Mouse (Mus musculus): ENCODE measurements around the gene Cdadc1.
"Not testable (repeated sequence)": the region's sequence is repeated elsewhere in the genome, so short reads cannot be mapped to it uniquely, and the experiment has no call there.

Gene Cdadc1

DNA sequence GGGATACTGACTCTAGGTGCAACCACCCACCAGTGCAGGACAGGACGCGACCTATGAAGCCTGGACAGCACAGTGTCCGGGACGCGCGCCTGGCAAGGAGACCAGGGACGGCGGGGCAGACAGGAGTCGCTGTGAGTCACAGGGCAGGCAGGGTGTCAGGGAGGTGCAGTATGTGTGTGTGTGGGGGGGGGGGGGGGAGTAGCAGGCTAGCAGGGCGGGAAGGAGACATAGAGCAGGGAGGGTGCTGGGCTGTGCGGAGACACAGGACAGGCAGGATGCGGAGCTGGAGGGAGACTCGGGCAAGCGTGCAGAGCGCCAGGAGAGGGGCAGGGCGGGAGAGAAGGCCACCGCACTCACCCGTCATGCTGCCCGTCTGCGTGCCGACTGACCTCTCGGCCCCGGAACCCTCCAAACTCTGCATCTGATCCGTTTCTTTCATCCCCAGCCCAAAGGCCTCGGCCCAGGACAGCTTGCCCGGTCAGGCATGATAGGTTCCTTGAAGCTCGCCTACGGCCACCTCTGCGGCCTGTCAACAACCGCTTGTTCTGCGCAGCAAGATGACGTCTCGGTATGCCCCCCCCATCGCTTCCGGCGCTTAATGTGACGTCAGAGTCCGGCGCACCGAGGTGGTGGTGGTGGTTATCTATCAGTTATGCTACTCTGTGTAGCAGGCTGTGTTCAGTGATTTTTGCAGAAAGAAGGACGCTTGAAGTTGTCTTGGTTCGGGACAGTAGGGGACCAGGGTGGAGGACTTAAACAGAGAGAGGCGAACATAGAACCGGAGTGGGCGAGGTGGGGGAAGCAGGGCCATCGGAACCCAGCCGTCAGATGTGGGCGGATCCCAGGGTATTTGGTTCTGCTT lies at the start of gene Cdadc1:
TSS of gene Cdadc1 (minus strand) at position 562 of the 862 bp plus-strand sequence.
- DNase-seq (ENCODE audit: low spot score in 2 of 2), result peak; percentile 97 to 99

DNA sequence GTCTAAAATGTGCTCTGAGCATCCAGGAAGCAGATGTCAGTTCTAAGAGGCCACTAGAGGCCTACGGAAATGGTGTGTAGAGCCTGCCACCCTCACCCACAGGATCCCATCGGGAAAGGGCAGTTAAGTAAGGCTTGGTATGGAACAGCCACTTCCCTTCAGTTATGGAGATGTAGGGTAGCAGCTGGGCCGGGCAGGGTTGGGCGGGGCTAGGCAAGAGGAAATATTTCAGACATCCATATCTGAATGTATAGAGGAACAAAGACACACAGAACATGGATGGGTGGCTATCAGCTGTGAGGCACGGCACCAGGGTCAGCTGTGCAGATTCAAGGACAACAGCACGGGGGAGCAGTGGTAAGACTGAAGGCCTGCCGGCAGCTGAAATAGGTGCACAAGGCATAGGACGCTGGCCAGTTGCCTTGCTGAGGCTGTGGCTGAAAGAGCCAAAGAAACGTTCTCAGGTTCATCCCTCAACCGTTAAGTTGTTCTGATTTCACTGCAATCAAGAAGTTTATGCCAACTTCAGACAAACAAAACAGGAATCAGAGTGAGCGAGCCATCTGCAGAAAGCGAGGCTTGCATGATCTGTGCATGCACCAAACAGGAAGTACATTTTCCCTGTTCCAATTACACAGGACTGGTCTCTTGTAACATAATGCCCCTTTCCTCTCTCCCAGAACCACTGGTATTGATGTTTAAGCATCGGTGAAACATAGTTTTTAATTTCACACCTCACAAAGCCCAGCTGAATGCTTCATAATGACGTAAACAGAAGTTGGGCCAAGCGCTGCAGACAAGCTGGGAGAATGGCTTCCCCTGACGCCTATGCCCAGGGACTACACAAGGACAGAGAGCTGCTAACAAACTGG lies 49.3 kb upstream of the Cdadc1 start:
- DNase-seq (ENCODE audit: low spot score in 2 of 2), result no peak

DNA sequence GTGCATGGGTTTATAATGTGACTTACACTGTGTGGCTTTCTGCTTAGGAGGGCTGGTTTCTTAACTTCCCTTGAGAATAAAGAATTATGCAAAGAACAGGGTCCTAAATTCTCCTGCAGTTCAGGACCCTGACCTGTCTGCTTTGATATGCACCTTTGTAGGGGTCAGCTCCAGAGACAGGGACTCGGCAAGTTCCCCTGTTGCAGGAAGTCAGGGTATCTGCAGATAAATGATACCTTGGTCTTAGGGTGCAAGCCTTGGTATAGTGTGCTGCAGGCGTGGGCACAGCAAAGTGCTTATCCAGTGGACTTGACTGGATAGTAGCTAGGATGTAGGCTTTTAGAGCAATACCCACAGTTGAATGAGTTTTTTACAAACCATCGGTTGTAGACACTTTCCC lies 47.1 kb upstream of the Cdadc1 start:
- no peak for DNase-seq (ENCODE audit: low spot score in 2 of 2)

DNA sequence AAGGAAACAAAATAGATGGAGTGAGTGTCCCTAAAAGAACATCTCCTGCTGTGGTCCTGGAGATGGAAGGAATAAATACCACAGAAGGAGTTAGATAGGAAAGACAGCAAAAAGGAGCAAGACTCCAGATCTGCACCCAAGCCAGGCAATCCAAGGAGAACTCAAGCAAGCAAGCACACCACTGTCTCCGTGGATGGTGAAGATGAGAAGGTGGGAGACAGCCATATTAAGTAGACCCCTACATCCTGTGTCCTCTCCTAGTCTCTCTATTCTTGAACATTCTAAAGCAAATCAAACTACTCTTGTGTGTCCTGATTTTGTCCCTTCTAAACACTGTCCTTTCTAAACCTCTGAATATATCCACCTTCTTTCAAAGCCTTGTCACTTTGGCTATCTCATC lies 46.4 kb upstream of the Cdadc1 start:
- DNase-seq (ENCODE audit: low spot score in 2 of 2), result no peak

DNA sequence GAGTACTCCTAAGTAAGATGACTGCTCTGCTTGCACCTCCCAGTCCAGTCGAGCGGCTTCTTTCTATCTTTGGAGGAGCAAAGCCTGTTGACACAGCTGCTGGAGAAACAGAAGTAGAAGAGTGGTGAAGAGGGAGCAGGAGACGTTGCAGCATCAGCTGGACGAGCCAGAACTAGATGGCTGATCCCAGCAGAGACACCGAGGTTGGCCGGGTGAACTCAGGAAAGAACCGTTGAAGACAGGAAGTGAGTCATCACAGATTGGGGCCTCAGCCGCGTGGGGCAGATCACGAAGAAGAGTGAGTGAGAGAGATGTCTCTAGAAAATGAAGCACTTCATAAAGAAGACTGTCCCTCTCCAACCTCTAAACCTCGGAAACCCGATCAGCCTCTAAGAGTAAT lies 45.8 kb upstream of the Cdadc1 start:
- DNase-seq (ENCODE audit: low spot score in 2 of 2), result no peak

DNA sequence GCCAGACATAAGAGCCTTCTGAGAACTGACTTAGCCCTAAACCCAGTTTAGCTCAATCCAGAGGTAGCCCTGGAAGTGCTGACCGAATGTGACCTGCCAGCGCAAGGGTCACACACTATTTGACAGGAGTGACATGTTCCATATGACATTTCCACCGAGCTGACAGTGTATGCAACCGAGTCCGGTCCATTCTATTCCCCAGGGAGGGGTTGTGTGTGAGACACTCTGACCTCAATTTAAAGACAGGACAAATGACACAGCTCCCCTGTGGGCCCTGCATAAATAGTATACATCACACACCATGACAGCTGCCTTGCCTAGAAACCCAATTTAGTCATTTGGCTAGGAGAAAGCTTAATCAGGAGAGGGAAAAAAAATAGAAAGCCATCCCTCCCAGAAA lies 44.1 kb upstream of the Cdadc1 start:
- no peak for DNase-seq (ENCODE audit: low spot score in 2 of 2)

DNA sequence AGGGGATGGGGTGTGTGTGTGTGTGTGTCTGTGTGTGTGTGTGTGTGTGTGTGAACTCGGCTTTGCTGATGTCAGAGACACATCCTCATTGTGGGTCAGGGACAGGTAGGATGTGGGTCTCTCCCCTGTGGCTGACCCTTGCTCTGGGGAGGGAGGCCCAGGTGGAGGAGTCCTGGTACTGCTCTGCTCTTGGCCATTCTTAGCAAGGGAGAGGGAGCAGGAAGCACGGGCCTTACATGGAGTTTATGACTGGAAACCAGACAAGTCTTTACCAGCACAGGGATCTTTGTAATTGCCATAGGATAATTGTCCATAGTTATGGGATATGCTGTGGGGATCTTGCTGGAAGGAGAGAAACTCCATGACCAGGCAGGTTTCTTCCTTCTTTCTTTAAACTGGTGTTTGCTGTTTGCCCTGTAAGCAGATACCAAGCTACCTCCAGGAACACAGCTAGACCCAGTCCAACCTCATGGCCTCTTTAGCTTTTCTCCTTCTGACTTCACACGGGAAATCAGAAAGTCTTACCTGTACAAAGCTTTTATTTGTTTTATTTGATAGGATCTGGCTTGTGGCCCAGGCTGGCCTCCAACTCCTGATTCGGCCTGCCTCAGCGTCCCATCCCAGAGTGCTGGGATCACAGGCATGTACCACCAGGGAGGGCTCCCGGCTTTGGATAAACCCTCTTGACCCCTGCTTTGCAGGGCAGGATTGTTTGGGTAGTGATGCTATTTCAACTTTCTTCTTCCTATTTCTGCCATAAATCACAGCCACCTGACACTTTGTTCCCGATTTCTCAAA lies 41.3 kb upstream of the Cdadc1 start:
- DNase-seq (ENCODE audit: low spot score in 2 of 2), result no peak

DNA sequence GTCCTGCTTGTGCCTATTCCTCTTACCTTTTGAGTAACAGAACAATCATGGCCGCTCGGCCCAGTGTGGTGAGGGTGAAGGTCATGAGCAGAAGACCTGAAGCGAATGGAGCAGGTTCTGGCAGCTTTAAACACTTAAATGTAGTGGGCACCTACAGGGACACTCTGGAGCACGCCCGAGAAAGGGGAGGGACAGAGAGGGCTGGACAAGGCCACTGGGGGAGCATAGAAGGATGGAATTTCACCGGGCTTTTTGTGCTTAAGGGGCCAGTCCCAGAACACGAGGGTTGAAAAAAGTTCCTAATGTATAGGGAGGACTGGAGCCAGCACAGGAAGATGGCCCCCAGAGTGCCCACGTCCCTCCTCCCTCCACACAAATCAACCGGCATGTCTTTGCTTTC lies 36.2 kb upstream of the Cdadc1 start:
- DNase-seq (ENCODE audit: low spot score in 2 of 2), result no peak

DNA sequence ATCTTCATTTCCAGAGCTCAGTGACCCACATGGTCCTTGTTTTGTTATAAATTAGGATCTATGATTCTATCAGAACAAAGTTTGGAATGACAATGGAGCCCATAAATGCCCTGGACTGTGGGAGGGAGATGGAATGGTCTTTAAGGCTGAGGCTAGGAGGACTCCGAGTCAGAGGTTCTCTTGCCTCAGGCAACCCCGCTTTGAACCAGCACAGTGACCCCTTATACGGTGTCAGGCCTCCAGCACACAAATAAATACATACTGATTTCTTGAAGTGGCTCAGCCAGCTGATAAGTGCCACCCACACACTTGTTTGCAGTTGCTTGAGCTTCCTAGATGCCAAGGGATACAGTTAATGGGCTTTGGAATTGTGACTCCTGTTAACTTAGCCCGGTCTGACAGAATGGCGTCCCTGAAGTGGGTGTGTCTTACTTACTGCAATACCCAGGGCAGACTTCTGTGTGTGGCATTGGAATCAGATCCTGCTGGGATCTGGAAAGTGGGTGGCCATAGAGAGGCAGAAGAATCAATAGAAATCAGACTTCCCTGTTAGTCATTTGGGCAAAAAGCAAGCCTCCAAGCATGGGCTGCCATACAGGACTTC lies 35.6 kb upstream of the Cdadc1 start:
- DNase-seq (ENCODE audit: low spot score in 2 of 2), result no peak

DNA sequence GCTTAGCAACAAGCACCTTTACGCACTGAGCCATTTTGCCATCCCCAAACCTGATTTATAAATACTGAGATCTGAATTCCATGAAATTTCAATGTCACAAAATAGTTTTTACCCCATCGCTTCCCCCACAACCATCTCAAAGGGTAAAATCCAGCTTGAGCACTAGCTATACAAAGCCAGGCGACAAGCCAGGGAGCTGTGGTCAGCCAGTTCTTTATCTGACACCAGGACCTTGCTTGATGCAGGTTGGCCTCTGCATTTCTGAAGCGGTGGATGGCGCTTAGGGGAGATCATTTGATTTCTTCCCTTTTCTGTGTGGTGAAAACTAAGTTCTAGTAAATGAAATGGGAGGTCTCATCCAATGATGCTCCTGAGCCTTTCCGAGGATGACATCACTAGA lies 34.3 kb upstream of the Cdadc1 start:
- no peak for DNase-seq (ENCODE audit: low spot score in 2 of 2)

DNA sequence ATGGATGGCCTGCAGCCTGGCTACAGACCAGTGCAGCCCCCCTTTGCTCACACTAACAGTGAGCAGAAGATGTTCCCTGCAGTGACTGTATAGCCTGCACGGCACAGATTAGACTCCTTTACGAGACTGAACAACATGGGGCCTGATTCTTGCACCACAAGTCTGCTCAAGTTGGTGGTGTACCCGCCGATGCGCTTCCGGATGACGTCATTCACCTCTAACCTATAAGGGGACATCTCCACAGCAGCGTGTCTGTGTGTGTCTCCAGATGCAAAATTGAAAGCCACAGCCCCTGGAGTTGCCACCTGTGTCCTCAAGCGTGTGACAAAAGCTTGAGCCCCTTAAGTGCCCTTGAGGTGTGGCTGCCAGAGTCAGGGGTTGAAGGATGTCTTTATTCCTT lies 32.3 kb upstream of the Cdadc1 start:
- DNase-seq (ENCODE audit: low spot score in 2 of 2), result no peak

DNA sequence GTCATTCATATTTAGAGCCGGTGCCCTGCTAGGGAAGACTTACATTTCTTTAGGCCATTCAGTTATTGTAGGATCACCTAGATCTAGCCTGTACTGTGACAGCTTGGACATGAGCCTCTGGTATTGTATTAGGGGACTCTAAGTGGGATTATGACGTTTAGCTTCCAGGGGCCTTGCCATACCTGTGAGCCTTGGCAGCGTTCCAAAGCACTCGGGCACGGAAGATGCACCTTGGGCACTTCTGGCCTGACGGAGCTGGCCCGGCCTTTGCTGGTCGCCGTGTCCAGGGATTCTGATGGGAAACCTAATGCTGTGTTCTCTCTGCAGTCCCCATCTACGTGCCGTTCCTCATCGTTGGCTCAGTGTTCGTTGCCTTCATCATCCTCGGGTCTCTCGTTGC lies 31.5 kb upstream of the Cdadc1 start:
- DNase-seq (ENCODE audit: low spot score in 2 of 2), result no peak

DNA sequence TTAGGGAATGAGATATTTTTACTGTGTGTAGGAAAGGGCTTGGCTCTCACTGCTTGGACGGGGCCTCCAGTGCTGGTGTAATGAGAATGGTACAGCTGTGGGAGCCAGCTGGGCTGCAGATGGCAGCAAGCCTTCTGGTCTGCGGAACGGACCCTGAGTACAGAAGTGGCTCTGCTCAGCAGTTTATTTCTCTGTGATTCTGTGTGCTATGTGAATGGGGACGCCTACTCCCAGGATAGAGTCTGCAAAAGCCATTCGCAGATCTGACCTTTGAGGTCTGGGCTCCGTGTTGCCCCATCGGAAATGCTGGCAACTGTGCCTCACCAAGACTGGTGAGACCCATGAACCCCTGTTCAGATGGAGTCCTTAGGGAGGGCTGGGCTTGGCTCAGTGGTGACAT lies 30.1 kb upstream of the Cdadc1 start:
- DNase-seq (ENCODE audit: low spot score in 2 of 2), result peak in 1 of 2 experiments; percentile 19

DNA sequence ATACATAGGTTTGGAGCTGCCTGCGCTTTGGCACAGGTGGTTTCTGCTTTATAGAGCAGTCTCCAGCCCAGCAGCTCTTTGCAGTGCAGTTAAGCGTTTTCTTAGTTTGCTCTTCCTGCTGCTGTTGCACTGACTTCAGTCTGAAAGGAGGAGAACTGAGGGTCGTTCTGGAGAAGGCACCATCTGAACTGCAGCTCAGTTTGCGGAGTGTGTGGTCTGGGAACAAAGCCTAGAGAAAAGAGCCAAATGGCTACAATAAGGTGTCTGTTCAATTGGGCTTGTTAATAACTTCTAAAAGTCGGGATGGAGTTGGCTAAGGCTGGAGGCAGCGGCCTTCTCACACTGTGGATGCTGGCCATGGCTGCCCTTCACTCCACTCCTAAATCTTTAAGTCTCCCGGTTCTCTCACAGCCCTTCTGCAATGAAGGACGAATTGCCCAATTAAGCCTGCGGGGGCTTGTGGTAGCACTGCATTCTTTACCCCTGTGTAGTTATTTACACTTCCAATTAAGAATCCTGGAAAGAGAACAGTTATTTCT lies 29.5 kb upstream of the Cdadc1 start:
- no peak for DNase-seq (ENCODE audit: low spot score in 2 of 2)

DNA sequence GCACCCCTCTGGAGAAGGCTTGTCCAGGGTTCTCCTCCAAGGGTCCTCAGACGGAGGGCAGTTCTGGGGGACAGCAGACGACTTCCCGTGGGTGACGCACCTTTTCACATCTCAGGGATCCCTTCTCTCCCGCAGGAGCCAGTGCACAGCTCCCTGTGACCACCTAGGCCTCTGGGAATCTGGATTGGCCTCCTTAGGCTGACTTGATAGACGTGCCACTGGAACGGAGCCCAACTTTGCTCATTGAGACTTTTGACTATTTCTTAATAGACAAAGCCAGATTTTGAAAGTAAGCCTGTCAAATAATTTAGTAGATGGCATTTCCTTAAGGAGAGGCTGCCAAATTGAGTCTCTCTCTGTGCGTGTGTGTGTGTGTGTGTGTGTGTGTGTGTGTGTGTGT lies 29.0 kb upstream of the Cdadc1 start:
- no peak for DNase-seq (ENCODE audit: low spot score in 2 of 2)

DNA sequence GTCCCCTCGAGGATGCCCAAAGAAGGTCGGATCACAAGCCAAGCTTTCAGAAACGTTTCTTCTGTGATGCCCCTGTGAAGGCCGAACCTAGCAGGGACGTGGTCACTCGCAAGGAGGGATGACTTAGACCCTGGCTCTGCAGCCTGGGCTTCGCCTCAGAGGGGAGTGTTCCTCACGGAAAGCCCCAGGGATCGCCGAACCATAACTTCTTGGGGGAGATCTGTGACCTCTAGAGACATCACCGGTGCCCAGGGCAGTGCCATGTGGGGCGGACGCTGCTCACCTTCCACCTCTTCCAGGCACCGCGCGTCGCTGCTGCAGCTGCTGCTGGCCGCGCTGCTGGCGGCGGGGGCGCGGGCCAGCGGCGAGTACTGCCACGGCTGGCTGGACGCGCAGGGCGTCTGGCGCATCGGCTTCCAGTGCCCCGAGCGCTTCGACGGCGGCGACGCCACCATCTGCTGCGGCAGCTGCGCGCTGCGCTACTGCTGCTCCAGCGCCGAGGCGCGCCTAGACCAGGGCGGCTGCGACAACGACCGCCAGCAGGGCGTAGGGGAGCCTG lies 28.1 kb upstream of the Cdadc1 start:
- DNase-seq (ENCODE audit: low spot score in 2 of 2), result no peak

DNA sequence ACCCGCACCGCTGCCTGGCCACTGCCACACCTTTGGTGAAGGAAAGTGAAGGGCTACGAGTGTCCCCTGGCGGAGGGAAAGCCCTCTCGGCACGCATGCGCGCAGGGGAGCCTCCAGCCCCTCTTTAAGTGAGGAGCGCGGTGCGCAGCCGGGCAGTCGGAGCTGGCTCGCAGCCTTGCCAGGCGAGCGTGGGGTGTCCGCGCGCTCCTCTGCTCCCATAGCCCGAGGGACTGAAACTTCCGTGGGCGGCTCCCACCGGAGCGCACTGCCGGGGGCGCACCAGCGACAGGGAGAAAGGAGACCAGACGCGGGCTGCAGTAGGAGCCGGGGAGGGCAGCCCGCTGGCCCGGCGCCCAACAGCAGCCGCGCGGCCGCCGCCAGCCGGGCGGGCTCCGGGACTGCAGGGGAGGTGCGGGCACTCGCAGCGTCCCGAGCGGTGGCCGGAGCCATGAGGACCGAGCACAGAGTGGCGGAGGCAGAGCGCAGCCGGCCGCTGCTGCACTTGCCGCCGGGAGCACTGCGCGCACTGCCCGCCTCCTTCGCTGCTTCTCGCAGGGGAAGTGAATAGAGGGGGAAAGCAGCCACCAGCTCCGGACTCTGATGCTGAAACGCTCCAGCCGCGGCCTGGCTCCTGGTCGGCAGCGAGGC lies 27.5 kb upstream of the Cdadc1 start, which contains the start of gene Shisa2:
TSS of gene Shisa2 (plus strand) at position 151 of the 648 bp plus-strand sequence.
- peak; percentile 39 to 50 for DNase-seq (ENCODE audit: low spot score in 2 of 2)

DNA sequence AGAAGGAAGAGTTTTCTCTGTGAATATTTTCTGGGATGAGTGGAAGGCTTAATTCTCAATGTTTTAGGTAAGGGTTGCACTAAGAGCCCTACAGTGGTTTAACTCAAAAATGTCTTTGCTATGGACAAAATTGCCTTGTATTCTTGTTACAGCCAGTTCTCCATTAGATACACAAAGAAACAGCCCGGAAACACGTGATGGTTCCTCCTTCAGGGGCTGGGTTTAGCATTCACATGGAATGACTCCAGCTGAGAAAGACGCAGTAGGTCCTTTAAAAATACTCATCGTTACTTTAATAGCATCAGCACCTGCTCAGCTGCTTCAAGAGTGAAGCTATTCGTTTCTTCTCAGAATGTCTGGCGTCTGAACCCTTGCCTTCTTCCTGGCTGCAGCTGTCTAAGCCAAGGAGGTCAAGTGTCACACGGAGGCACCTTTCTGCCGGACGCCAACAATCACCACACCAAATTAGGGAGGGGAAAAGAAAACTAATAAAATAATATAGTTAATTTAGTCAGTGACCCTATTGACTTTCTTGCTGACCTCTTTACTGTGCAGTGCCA lies 26.6 kb upstream of the Cdadc1 start:
- no peak for DNase-seq (ENCODE audit: low spot score in 2 of 2)

DNA sequence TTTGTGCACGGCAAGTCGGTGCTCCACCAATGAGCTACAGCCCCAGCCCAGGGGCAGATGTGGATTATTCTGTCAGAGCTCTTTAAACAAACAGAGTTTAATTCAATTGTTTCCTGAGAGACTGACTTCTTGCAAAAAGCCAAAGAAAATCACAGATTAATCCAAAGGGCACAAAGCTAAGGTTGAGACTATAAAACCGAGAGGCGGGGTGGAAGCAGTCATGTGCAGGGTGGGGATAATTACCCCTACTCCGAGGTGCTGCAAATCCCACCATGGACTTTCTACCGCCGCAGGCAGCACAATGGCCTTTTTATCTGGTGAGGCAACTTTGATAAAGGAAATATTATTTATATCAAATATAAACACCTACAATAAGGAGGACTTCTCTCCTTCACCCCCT lies 19.0 kb upstream of the Cdadc1 start:
- no peak for DNase-seq (ENCODE audit: low spot score in 2 of 2)

DNA sequence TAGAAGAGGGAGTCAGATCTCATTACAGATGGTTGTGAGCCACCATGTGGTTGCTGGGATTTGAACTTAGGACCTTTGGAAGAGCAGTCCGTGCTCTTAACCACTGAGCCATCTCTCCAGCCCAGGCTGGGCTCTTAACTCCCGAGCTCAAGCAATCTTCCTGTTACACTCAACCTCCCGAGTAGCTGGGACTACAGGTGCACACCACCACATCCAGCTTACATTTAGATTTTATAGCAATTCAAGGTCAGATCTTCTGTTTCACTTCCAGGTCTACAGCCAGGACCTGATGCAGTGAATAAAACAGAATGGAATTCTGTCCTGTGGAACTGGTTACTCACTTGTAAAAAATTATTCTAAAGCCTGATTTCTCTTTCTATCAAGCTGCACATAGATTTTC lies 16.4 kb upstream of the Cdadc1 start:
- DNase-seq (ENCODE audit: low spot score in 2 of 2), result not testable (repeated sequence)
